Mouse (Mus musculus): ENCODE data around the gene Foxk1. TPM values are rescaled to one million over a fixed set of nuclear protein-coding genes. Genes with fewer than 3 reads are reported as not detected.

The Foxk1 gene
- polyA plus RNA-seq, 1 experiment from 2014 or later = 3.4 TPM

- Histone ChIP-seq H3K4me1 (ENCODE audit: control insufficient read depth, insufficient read depth, low read length) (0 out of 2 replicates have a peak, but pooled peaks cover 3% of the 10 kb centered on the region), H3K4me3 (ENCODE audit: low read depth, low read length) (peak within 1 kb of the TSS; percentile 75), H3K9me3 (replicated peaks; ENCODE audit: control insufficient read depth, low read length) (no peaks in the 10 kb centered on the region), H3K36me3 (replicated peaks; ENCODE audit: control insufficient read depth, insufficient read depth, low read depth, low read length) (no peaks in the 10 kb centered on the region), H3K9ac (replicated peaks; ENCODE audit: low read length) (peak within 1 kb of the TSS; percentile 63), H3K4me2 (ENCODE audit: low read depth, low read length) (peak within 1 kb of the TSS; percentile 80), H3K27ac (replicated peaks; ENCODE audit: low read depth, low read length) (peak within 1 kb of the TSS; percentile 39), H3K27me3 (ENCODE audit: control insufficient read depth, insufficient read depth, low read length) (no peaks in the 10 kb centered on the region)
- WGBS = 2% methylated on average over 58 of the region's 60 CpGs
- ATAC-seq (replicated peaks; ENCODE audit: insufficient number of reproducible peaks, low FRiP score, low TSS enrichment, low read depth) = peak; percentile 72
- peak; percentile 97 for DNase-seq (ENCODE audit: low spot score)
Observed at GRCm38 (mm10) chr5:142463461-142464454, 62.5 kb downstream of the Foxk1 start, which contains the start of gene Ap5z1. TSS of gene Ap5z1 (plus strand) at chr5:142463944.

- ATAC-seq (replicated peaks; ENCODE audit: insufficient number of reproducible peaks, low FRiP score, low TSS enrichment, low read depth) (no peak), DNase-seq (ENCODE audit: low spot score) (no peak)
- WGBS = 92% methylated on average over 13 of the region's 13 CpGs
- no peak overlapping the region for H3K4me2 ChIP-seq (ENCODE audit: low read depth, low read length)
- no peak overlapping the region for H3K27ac ChIP-seq (replicated peaks; ENCODE audit: low read depth, low read length)
- H3K9me3 ChIP-seq (replicated peaks; ENCODE audit: control insufficient read depth, low read length) = no peaks in the 10 kb centered on the region
- no peaks in the 10 kb centered on the region for H3K27me3 ChIP-seq (ENCODE audit: control insufficient read depth, insufficient read depth, low read length)
- peaks cover 2% of the 10 kb centered on the region; the same call in 1 of the 2 replicates for H3K36me3 ChIP-seq (replicated peaks; ENCODE audit: control insufficient read depth, insufficient read depth, low read depth, low read length)
- H3K4me3 ChIP-seq (ENCODE audit: low read depth, low read length) = no peak overlapping the region
- 0 out of 2 replicates have a peak, but pooled peaks cover 3% of the 10 kb centered on the region for H3K4me1 ChIP-seq (ENCODE audit: control insufficient read depth, insufficient read depth, low read length)
- H3K9ac ChIP-seq (replicated peaks; ENCODE audit: low read length) = no peak overlapping the region
Observed at GRCm38 (mm10) chr5:142468375-142468774, 67.1 kb downstream of the Foxk1 start.

GRCm38 (mm10) chr5:142469796-142470195 lies 68.5 kb downstream of the Foxk1 start:
- DNase-seq (ENCODE audit: low spot score) = no peak
- 0 out of 2 replicates have a peak, but pooled peaks cover 1% of the 10 kb centered on the region for H3K4me1 ChIP-seq (ENCODE audit: control insufficient read depth, insufficient read depth, low read length)

GRCm38 (mm10) chr5:142473696-142474095 lies 72.4 kb downstream of the Foxk1 start:
- Histone ChIP-seq H3K4me2 (ENCODE audit: low read depth, low read length) (no peak overlapping the region), H3K9me3 (replicated peaks; ENCODE audit: control insufficient read depth, low read length) (no peaks in the 10 kb centered on the region)
- 53% methylated on average over 10 of the region's 10 CpGs for WGBS

More at GRCm38 (mm10) chr5:142469796-142470195, 68.5 kb downstream of the Foxk1 start:
- Histone ChIP-seq H3K4me3 (ENCODE audit: low read depth, low read length) (no peak overlapping the region), H3K36me3 (replicated peaks; ENCODE audit: control insufficient read depth, insufficient read depth, low read depth, low read length) (peaks cover 2% of the 10 kb centered on the region; the same call in 1 of the 2 replicates), H3K9me3 (replicated peaks; ENCODE audit: control insufficient read depth, low read length) (no peaks in the 10 kb centered on the region), H3K27me3 (ENCODE audit: control insufficient read depth, insufficient read depth, low read length) (no peaks in the 10 kb centered on the region), H3K27ac (replicated peaks; ENCODE audit: low read depth, low read length) (no peak overlapping the region), H3K4me2 (ENCODE audit: low read depth, low read length) (no peak overlapping the region), H3K9ac (replicated peaks; ENCODE audit: low read length) (no peak overlapping the region)
- WGBS = 96% methylated on average over 11 of the region's 11 CpGs
- no peak for ATAC-seq (replicated peaks; ENCODE audit: insufficient number of reproducible peaks, low FRiP score, low TSS enrichment, low read depth)

GRCm38 (mm10) chr5:142475669-142476068 lies 74.4 kb downstream of the Foxk1 start:
- no peak for DNase-seq (ENCODE audit: low spot score)
- WGBS = 76% methylated on average over 7 of the region's 7 CpGs
- H3K36me3 ChIP-seq (replicated peaks; ENCODE audit: control insufficient read depth, insufficient read depth, low read depth, low read length) = no peaks in the 10 kb centered on the region

More at GRCm38 (mm10) chr5:142473696-142474095, 72.4 kb downstream of the Foxk1 start:
- Histone ChIP-seq H3K36me3 (replicated peaks; ENCODE audit: control insufficient read depth, insufficient read depth, low read depth, low read length) (peaks cover 2% of the 10 kb centered on the region; the same call in 1 of the 2 replicates), H3K9ac (replicated peaks; ENCODE audit: low read length) (no peak overlapping the region; the same call in 1 of the 2 replicates), H3K27me3 (ENCODE audit: control insufficient read depth, insufficient read depth, low read length) (no peaks in the 10 kb centered on the region), H3K4me3 (ENCODE audit: low read depth, low read length) (no peak overlapping the region), H3K27ac (replicated peaks; ENCODE audit: low read depth, low read length) (no peak overlapping the region), H3K4me1 (ENCODE audit: control insufficient read depth, insufficient read depth, low read length) (no peaks in the 10 kb centered on the region)
- ATAC-seq (replicated peaks; ENCODE audit: insufficient number of reproducible peaks, low FRiP score, low TSS enrichment, low read depth) (no peak), DNase-seq (ENCODE audit: low spot score) (no peak)

GRCm38 (mm10) chr5:142477346-142477745 lies 76.0 kb downstream of the Foxk1 start:
- ATAC-seq (replicated peaks; ENCODE audit: insufficient number of reproducible peaks, low FRiP score, low TSS enrichment, low read depth) = no peak
- 89% methylated on average over 12 of the region's 12 CpGs for WGBS

More at GRCm38 (mm10) chr5:142475669-142476068, 74.4 kb downstream of the Foxk1 start:
- Histone ChIP-seq H3K9me3 (replicated peaks; ENCODE audit: control insufficient read depth, low read length) (no peaks in the 10 kb centered on the region), H3K27me3 (ENCODE audit: control insufficient read depth, insufficient read depth, low read length) (no peaks in the 10 kb centered on the region), H3K27ac (replicated peaks; ENCODE audit: low read depth, low read length) (no peak overlapping the region), H3K4me1 (ENCODE audit: control insufficient read depth, insufficient read depth, low read length) (no peaks in the 10 kb centered on the region), H3K4me3 (ENCODE audit: low read depth, low read length) (no peak overlapping the region), H3K4me2 (ENCODE audit: low read depth, low read length) (no peak overlapping the region), H3K9ac (replicated peaks; ENCODE audit: low read length) (no peak overlapping the region)
- ATAC-seq (replicated peaks; ENCODE audit: insufficient number of reproducible peaks, low FRiP score, low TSS enrichment, low read depth) = no peak

GRCm38 (mm10) chr5:142477866-142478615 lies 76.7 kb downstream of the Foxk1 start:
- WGBS = 87% methylated on average over 5 of the region's 5 CpGs
- DNase-seq (ENCODE audit: low spot score) (no peak), ATAC-seq (replicated peaks; ENCODE audit: insufficient number of reproducible peaks, low FRiP score, low TSS enrichment, low read depth) (no peak)
- H3K4me1 ChIP-seq (ENCODE audit: control insufficient read depth, insufficient read depth, low read length) = no peaks in the 10 kb centered on the region
- no peak overlapping the region for H3K4me2 ChIP-seq (ENCODE audit: low read depth, low read length)
- no peaks in the 10 kb centered on the region for H3K36me3 ChIP-seq (replicated peaks; ENCODE audit: control insufficient read depth, insufficient read depth, low read depth, low read length)
- no peak overlapping the region for H3K27ac ChIP-seq (replicated peaks; ENCODE audit: low read depth, low read length)
- H3K27me3 ChIP-seq (ENCODE audit: control insufficient read depth, insufficient read depth, low read length) = no peaks in the 10 kb centered on the region
- no peak overlapping the region for H3K9ac ChIP-seq (replicated peaks; ENCODE audit: low read length)
- no peak overlapping the region for H3K4me3 ChIP-seq (ENCODE audit: low read depth, low read length)
- no peaks in the 10 kb centered on the region for H3K9me3 ChIP-seq (replicated peaks; ENCODE audit: control insufficient read depth, low read length)

More at GRCm38 (mm10) chr5:142477346-142477745, 76.0 kb downstream of the Foxk1 start:
- DNase-seq (ENCODE audit: low spot score) = no peak
- no peak overlapping the region for H3K9ac ChIP-seq (replicated peaks; ENCODE audit: low read length)
- no peaks in the 10 kb centered on the region for H3K36me3 ChIP-seq (replicated peaks; ENCODE audit: control insufficient read depth, insufficient read depth, low read depth, low read length)
- H3K27me3 ChIP-seq (ENCODE audit: control insufficient read depth, insufficient read depth, low read length) = no peaks in the 10 kb centered on the region
- H3K4me2 ChIP-seq (ENCODE audit: low read depth, low read length) = no peak overlapping the region
- no peak overlapping the region for H3K27ac ChIP-seq (replicated peaks; ENCODE audit: low read depth, low read length)
- no peak overlapping the region for H3K4me3 ChIP-seq (ENCODE audit: low read depth, low read length)
- no peaks in the 10 kb centered on the region for H3K9me3 ChIP-seq (replicated peaks; ENCODE audit: control insufficient read depth, low read length)
- no peaks in the 10 kb centered on the region for H3K4me1 ChIP-seq (ENCODE audit: control insufficient read depth, insufficient read depth, low read length)

All from embryonic facial prominence, embryonic 11.5 days (tissue).